Mouse (Mus musculus) heart, embryonic 15.5 days (tissue): ENCODE measurements around the gene Ear2. TPM values are rescaled to one million over a fixed set of nuclear protein-coding genes. Genes with fewer than 3 reads are reported as not detected.
"Not testable (repeated sequence)": the region's sequence is repeated elsewhere in the genome, so short reads cannot be mapped to it uniquely, and the experiment has no call there.

Experiments used
- ATAC-seq: fragments of 200-750 bp; cut with Nextera tagmentation; replicated peaks from 2 replicates; pipeline ENCODE4 v1.8.0; 2017; ENCODE audit warnings: low read depth, moderate TSS enrichment; ENCODE audit not compliant: insufficient number of reproducible peaks, insufficient read depth, low FRiP score
- H3K27ac ChIP-seq: fragments of 300-500 bp; sonication (generic); 2 replicates; pipeline ENCODE4 v1.5.1; 2015; ENCODE audit warnings: mild to moderate bottlenecking, inconsistent platforms
- H3K27me3 ChIP-seq: fragments of 300-500 bp; sonication (generic); 2 replicates; pipeline ENCODE4 v1.6.1; 2015; ENCODE audit warnings: inconsistent platforms
- H3K36me3 ChIP-seq: fragments of 300-500 bp; sonication (generic); 2 replicates; pipeline ENCODE4 v1.6.1; 2015; ENCODE audit warnings: mild to moderate bottlenecking, inconsistent platforms
- H3K4me1 ChIP-seq: fragments of 300-500 bp; sonication (generic); replicated peaks from 2 replicates; pipeline ENCODE4 v1.6.1; 2015; ENCODE audit warnings: inconsistent platforms
- H3K4me2 ChIP-seq: fragments of 300-500 bp; sonication (generic); 2 replicates; pipeline ENCODE4 v1.6.1; 2015; ENCODE audit warnings: inconsistent platforms, mild to moderate bottlenecking, moderate library complexity
- H3K4me3 ChIP-seq: fragments of 300-500 bp; sonication (generic); 2 replicates; pipeline ENCODE4 v1.5.1; 2015; ENCODE audit warnings: mild to moderate bottlenecking, inconsistent platforms
- H3K9ac ChIP-seq: fragments of 300-500 bp; sonication (generic); 2 replicates; pipeline ENCODE4 v1.6.1; 2015; ENCODE audit warnings: mild to moderate bottlenecking, inconsistent platforms
- H3K9me3 ChIP-seq: fragments of 300-500 bp; sonication (generic); replicated peaks from 2 replicates; pipeline ENCODE4 v1.6.1; 2016; ENCODE audit warnings: inconsistent platforms
- WGBS: fragments of 180-500 bp; shearing (Covaris S2); methylation state at CpG from one replicate; pipeline ENCODE4 v1.1.7; 2015; ENCODE audit warnings: mixed read lengths; 5-methylcytosine and 5-hydroxymethylcytosine counted together
- polyA plus RNA-seq: library from polyadenylated mRNA; unstranded; fragments of >200 nt; fragmentation: Nextera tagmentation; extraction: Ambion mirVana; gene quantifications from 2 replicates; pipeline ENCODE4 v1.2.1, GENCODE M21; 2015

Ear2 gene
- 0.67 TPM in 1 of 2 replicates, not detected in the other for polyA plus RNA-seq

GRCm38 (mm10) chr14:44102354-44102753, at the start of gene Ear2:
Ear2 (plus strand) TSS chr14:44102654.
- 68% methylated on average over 2 of the region's 2 CpGs for WGBS
- not testable (repeated sequence) for H3K9ac ChIP-seq, H3K4me3 ChIP-seq, H3K4me1 ChIP-seq, H3K4me2 ChIP-seq, ATAC-seq, H3K27ac ChIP-seq, H3K9me3 ChIP-seq, H3K36me3 ChIP-seq, H3K27me3 ChIP-seq

- not testable (repeated sequence) for H3K27ac ChIP-seq, ATAC-seq, H3K9me3 ChIP-seq, H3K9ac ChIP-seq, H3K4me2 ChIP-seq, H3K27me3 ChIP-seq, H3K36me3 ChIP-seq, H3K4me1 ChIP-seq, H3K4me3 ChIP-seq
- 60% methylated on average over 1 of the region's 1 CpGs for WGBS
Observed at GRCm38 (mm10) chr14:44067879-44068278, 34.6 kb upstream of the Ear2 start.

DNA sequence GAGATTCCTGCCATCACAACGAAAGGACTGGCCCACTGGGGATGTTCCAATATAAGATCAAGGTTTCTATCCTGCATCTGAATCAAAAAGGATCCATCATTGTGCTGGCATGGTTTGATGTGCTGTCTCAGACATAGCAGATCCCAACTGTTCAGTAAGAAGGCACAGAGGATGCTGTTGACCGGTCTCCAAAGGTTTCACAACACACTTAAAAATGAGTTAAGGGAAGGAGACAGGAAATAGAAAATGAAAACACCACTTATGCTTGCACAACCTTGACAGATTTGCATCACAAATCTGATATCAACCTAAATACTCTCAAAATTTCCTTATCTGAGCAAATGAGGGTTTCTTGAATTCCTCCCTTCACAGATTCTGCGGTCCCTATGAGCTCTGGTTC, 31.9 kb upstream of the Ear2 start:
- H3K4me2 ChIP-seq, H3K27ac ChIP-seq, H3K9me3 ChIP-seq, H3K9ac ChIP-seq, H3K4me1 ChIP-seq, ATAC-seq, H3K27me3 ChIP-seq, H3K4me3 ChIP-seq, H3K36me3 ChIP-seq: not testable (repeated sequence)
- 61% methylated on average over 1 of the region's 3 CpGs for WGBS

GRCm38 (mm10) chr14:44077785-44078341, 24.6 kb upstream of the Ear2 start:
- not testable (repeated sequence) for ATAC-seq, H3K9ac ChIP-seq, H3K4me3 ChIP-seq, H3K4me1 ChIP-seq, H3K9me3 ChIP-seq, H3K27me3 ChIP-seq, H3K4me2 ChIP-seq, H3K36me3 ChIP-seq, H3K27ac ChIP-seq
- WGBS = 66% methylated on average over 5 of the region's 5 CpGs

- H3K36me3 ChIP-seq, ATAC-seq, H3K9me3 ChIP-seq, H3K4me3 ChIP-seq, H3K27ac ChIP-seq, H3K9ac ChIP-seq, H3K27me3 ChIP-seq, H3K4me2 ChIP-seq, H3K4me1 ChIP-seq: not testable (repeated sequence)
- WGBS = 83% methylated on average over 1 of the region's 1 CpGs
Observed at GRCm38 (mm10) chr14:44086588-44086987, 15.9 kb upstream of the Ear2 start.

DNA sequence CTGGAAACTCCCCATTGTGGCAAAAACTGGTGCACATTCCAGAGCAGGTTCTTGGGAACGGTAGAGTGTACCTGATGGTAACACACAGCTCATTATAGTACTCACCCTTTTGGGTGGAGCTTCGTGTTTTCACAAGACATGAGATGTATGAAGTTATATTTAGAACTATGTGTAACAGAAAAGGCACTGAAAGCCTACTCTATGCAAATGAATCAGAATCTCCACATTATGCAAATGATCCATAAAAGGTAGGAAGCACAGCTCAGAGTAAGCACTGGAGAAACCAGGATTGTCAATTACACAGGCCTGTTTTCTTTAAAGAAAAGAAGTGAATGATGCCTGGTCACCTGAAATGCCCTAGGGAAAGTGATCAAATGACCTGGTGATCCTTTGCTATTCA, 14.9 kb upstream of the Ear2 start:
- H3K36me3 ChIP-seq, H3K4me2 ChIP-seq, H3K27ac ChIP-seq, H3K4me1 ChIP-seq, ATAC-seq, H3K27me3 ChIP-seq, H3K4me3 ChIP-seq, H3K9me3 ChIP-seq, H3K9ac ChIP-seq: not testable (repeated sequence)
- 53% methylated on average over 2 of the region's 2 CpGs for WGBS

- not testable (repeated sequence) for H3K36me3 ChIP-seq, H3K9me3 ChIP-seq, H3K27me3 ChIP-seq, H3K9ac ChIP-seq, ATAC-seq, H3K4me1 ChIP-seq, H3K4me2 ChIP-seq, H3K4me3 ChIP-seq, H3K27ac ChIP-seq
- 54% methylated on average over 1 of the region's 1 CpGs for WGBS
Observed at GRCm38 (mm10) chr14:44091524-44091923, 10.9 kb upstream of the Ear2 start.

DNA sequence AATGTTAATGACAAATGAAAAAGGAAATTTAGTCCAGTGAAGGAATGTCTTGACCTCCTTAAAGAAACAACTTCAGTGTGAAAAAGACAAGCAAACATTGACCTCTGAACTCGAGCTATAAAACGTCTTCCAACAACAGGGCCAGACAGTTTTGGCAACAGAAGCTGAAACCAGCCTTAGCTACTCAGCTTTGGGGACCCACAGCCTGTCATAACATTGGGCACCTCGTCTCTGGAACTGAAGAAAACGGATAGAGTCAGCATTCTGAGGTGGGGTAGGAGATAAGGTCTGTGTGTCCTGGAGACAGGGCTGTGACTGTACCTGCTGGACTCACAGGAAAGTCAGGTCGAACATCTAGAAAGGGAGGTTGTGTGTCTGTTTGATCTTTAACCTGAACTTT, 8.0 kb upstream of the Ear2 start:
- H3K36me3 ChIP-seq, H3K9ac ChIP-seq, H3K4me3 ChIP-seq, ATAC-seq, H3K4me2 ChIP-seq, H3K27ac ChIP-seq, H3K27me3 ChIP-seq, H3K4me1 ChIP-seq, H3K9me3 ChIP-seq: not testable (repeated sequence)
- WGBS = 44% methylated on average over 5 of the region's 5 CpGs

DNA sequence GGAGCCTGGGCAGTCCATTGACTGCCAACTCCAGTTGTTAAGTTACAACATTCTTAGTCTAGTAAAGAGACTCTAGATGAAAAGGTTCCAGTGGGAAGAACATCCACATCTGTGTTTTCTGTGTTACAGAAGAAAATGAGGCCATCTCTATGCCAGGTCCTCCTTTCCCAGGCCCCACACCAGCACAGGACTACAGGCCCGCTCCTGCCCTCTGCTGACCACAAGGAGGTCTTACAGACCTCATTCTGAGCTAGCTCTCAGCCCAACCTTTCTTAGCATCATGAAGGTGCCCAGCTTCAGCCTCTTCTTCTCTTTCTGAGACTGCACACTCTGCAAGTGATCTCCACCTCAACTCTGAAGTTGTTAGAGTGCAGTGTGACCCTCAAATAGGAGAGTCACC, 2.4 kb upstream of the Ear2 start:
- not testable (repeated sequence) for H3K4me1 ChIP-seq, H3K9ac ChIP-seq, H3K27me3 ChIP-seq, H3K9me3 ChIP-seq, H3K36me3 ChIP-seq, H3K4me3 ChIP-seq, H3K4me2 ChIP-seq, ATAC-seq, H3K27ac ChIP-seq
- no CpG with 5 or more reads among the region's 1 CpGs for WGBS

DNA sequence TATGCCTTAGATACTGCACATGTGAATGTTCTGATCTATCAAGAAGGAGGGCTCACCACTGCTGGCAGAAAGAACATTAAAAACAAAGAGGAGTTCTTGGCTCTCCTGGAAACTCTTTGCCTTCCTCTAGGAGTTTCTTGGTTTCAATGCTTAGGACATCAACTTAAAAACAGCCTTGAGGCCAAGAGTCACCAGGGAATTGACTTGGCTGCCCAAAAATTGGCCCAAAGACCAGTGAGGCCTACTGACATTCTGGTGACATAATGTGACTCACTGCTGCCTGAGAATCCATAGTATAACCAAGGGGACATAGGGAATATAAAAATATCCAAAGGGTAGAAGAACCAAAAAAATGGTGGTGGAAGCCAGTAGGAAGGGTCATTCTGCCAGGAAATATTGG, 8.5 kb downstream of the Ear2 start:
- no peak for ATAC-seq
- H3K4me3 ChIP-seq = no peak overlapping the region
- no peak overlapping the region for H3K27ac ChIP-seq
- no peak overlapping the region for H3K9ac ChIP-seq
- H3K9me3 ChIP-seq = no peaks in the 10 kb centered on the region
- no peaks in the 10 kb centered on the region for H3K36me3 ChIP-seq
- H3K4me1 ChIP-seq = no peaks in the 10 kb centered on the region
- H3K27me3 ChIP-seq = no peaks in the 10 kb centered on the region
- no peak overlapping the region for H3K4me2 ChIP-seq

DNA sequence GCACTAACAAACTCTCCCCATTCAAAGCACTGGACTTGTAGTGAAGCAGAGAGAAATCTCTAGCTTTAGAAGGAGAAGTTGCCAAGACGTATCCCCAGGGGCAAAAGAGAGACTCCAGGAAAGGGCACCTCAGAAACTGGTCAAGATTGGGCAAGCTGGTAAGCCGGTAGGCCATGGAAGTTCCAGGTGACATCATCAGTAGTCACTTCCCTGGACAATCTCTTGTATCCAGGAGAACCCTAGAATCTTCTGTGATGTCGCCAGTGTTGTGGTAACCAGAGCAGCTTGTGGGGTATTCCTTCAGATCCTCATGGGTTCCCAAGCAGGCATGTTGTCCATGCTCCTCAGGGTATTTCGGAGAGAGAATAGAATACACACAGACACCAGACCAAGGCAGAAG, 21.1 kb downstream of the Ear2 start, which contains the start of gene Gm3327:
Gm3327 (plus strand) TSS at position 301 of the 400 bp plus-strand sequence.
- ATAC-seq = not testable (repeated sequence)
- WGBS = 85% methylated on average over 4 of the region's 4 CpGs

More for the DNA sequence above, 21.1 kb downstream of the Ear2 start, which contains the start of gene Gm3327:
- not testable (repeated sequence) for H3K9me3 ChIP-seq, H3K36me3 ChIP-seq, H3K4me3 ChIP-seq, H3K27me3 ChIP-seq, H3K9ac ChIP-seq, H3K27ac ChIP-seq, H3K4me2 ChIP-seq, H3K4me1 ChIP-seq
